In genomic region chr2:132384511-132385193, GRCm38 (mm10) we compare ENCODE assay signal across 7 mouse cellular contexts. TPM values are rescaled to one million over a fixed set of nuclear protein-coding genes. Genes with fewer than 3 reads are reported as not detected.
DNase-seq lines count a peak whose midpoint lies in the region; ATAC-seq and TF ChIP-seq lines count a peak whose summit lies in the region.

No protein-coding gene starts in this region.

- H3K36me3 ChIP-seq in lung, embryonic 15.5 days, result no peaks in the 10 kb centered on the region
- H3K36me3 ChIP-seq in embryonic facial prominence, embryonic 12.5 days, result no peaks in the 10 kb centered on the region
- H3K36me3 ChIP-seq in midbrain, embryonic 11.5 days (ENCODE audit: control insufficient read depth, insufficient read depth, low read length), result no peaks in the 10 kb centered on the region

- WGBS in lung, embryonic 15.5 days, result under 1% methylated on average over 31 of the region's 31 CpGs
- 1% methylated on average over 31 of the region's 31 CpGs for WGBS in lung, adult 2 months
- 0% methylated on average over 31 of the region's 31 CpGs for WGBS in embryonic facial prominence, embryonic 12.5 days
- WGBS in midbrain, embryonic 11.5 days, result under 1% methylated on average over 31 of the region's 31 CpGs

- peak overlapping the region; percentile 45 for H3K4me3 ChIP-seq in lung, embryonic 15.5 days
- no peak overlapping the region for H3K4me3 ChIP-seq in lung, adult 2 months (replicated peaks; ENCODE audit: extremely low read depth, low read depth, low read length)
- peak overlapping the region; percentile 57 for H3K4me3 ChIP-seq in embryonic facial prominence, embryonic 12.5 days
- H3K4me3 ChIP-seq in midbrain, embryonic 11.5 days (ENCODE audit: low read depth, low read length), result peak overlapping the region; percentile 38

- H3K4me2 ChIP-seq in lung, embryonic 15.5 days, result peak overlapping the region; percentile 97
- peak overlapping the region; percentile 97 for H3K4me2 ChIP-seq in embryonic facial prominence, embryonic 12.5 days (replicated peaks)
- H3K4me2 ChIP-seq in midbrain, embryonic 11.5 days, result peak overlapping the region; percentile 70

- no peak for DNase-seq in lung, adult 2 months
- peak; percentile 6 for DNase-seq in heart, postnatal 4 days
- DNase-seq in midbrain, embryonic 11.5 days (ENCODE audit: low spot score, missing footprints), result peak; percentile 93
- no peak for DNase-seq in gastrocnemius, postnatal 25 days
- DNase-seq in spleen, postnatal 10 days (ENCODE audit: low spot score in 2 of 2), result no peak

- H3K27ac ChIP-seq in lung, embryonic 15.5 days, result no peak overlapping the region
- H3K27ac ChIP-seq in embryonic facial prominence, embryonic 12.5 days, result no peak overlapping the region
- H3K27ac ChIP-seq in midbrain, embryonic 11.5 days (ENCODE audit: low read depth, low read length), result no peak overlapping the region

- peaks cover 13% of the 10 kb centered on the region for H3K4me1 ChIP-seq in lung, embryonic 15.5 days
- H3K4me1 ChIP-seq in lung, adult 2 months (ENCODE audit: control insufficient read depth, insufficient read depth, low read length), result no peaks in the 10 kb centered on the region
- peaks cover 3% of the 10 kb centered on the region; the same call in 1 of the 2 replicates for H3K4me1 ChIP-seq in embryonic facial prominence, embryonic 12.5 days
- H3K4me1 ChIP-seq in midbrain, embryonic 11.5 days (ENCODE audit: control insufficient read depth, insufficient read depth, low read length), result 0 out of 2 replicates have a peak, but pooled peaks cover 9% of the 10 kb centered on the region

- H3K9ac ChIP-seq in lung, embryonic 15.5 days, result peak overlapping the region; percentile 6; the same call in 1 of the 2 replicates
- H3K9ac ChIP-seq in embryonic facial prominence, embryonic 12.5 days, result peak overlapping the region; percentile 56
- peak overlapping the region; percentile 31 for H3K9ac ChIP-seq in midbrain, embryonic 11.5 days (ENCODE audit: low read length)

- TF ChIP-seq CTCF in lung, adult 2 months (IDR thresholded peaks at IDR 0.05; ENCODE audit: insufficient read depth, low read length), result no peak

- peak; percentile 49; the same call in 1 of the 2 replicates for ATAC-seq in lung, embryonic 15.5 days (ENCODE audit: borderline replicate concordance, extremely low read depth, low FRiP score, low TSS enrichment)
- ATAC-seq in embryonic facial prominence, embryonic 12.5 days (ENCODE audit: insufficient number of reproducible peaks, insufficient read depth, low FRiP score, low TSS enrichment), result peak; percentile 39; the same call in 1 of the 2 replicates
- ATAC-seq in midbrain, embryonic 11.5 days (ENCODE audit: low FRiP score), result peak; percentile 61

- peaks cover 19% of the 10 kb centered on the region for H3K27me3 ChIP-seq in lung, embryonic 15.5 days
- peaks cover 22% of the 10 kb centered on the region for H3K27me3 ChIP-seq in embryonic facial prominence, embryonic 12.5 days
- peaks cover 13% of the 10 kb centered on the region for H3K27me3 ChIP-seq in midbrain, embryonic 11.5 days (ENCODE audit: control insufficient read depth, insufficient read depth, low read length)

- H3K9me3 ChIP-seq in lung, embryonic 15.5 days, result no peaks in the 10 kb centered on the region
- H3K9me3 ChIP-seq in embryonic facial prominence, embryonic 12.5 days, result no peaks in the 10 kb centered on the region
- H3K9me3 ChIP-seq in midbrain, embryonic 11.5 days (ENCODE audit: control insufficient read depth, low read length), result no peaks in the 10 kb centered on the region

- TF ChIP-seq POLR2A in lung, adult 2 months (IDR thresholded peaks at IDR 0.05; ENCODE audit: borderline replicate concordance, extremely low read depth, low read depth, low read length), result no peak

RNA-seq across cellular contexts. Expression of gene Prokr2, which starts 0.6 kb away (rescaled TPM):
- 0.25 and 0.31 TPM in 2 replicates for polyA plus RNA-seq in lung, embryonic 15.5 days (2015; fragmentation: Nextera tagmentation; extraction: Ambion mirVana)
- polyA plus RNA-seq in lung, adult 2 months (2012; rRNA removed), result not detected in 2 replicates
- polyA plus RNA-seq in embryonic facial prominence, embryonic 12.5 days (2016; fragmentation: Nextera tagmentation; extraction: Ambion mirVana), result 3.7 TPM in 2 replicates
- total RNA-seq in heart, postnatal 4 days (2021), result under 1 TPM; 0.29 to 0.45 TPM
- polyA plus RNA-seq in midbrain, embryonic 11.5 days (2014; fragmentation: Nextera tagmentation; extraction: Ambion mirVana), result 1.1 and 1.3 TPM in 2 replicates
- total RNA-seq in gastrocnemius, postnatal 25 days (2021), result not detected

Comparison
In these comparisons a context has a peak if more than half of its experiments do, and no peak if none do; other contexts are left out.
1. H3K9ac ChIP-seq: peak in every context shown above with its lines; median percentile 56 in embryonic facial prominence, embryonic 12.5 days; 31 in midbrain, embryonic 11.5 days; 6 in lung, embryonic 15.5 days.
2. DNase-seq: peak in heart, postnatal 4 days (single experiment) and midbrain, embryonic 11.5 days (single experiment); none in lung, adult 2 months (single experiment), gastrocnemius, postnatal 25 days (single experiment) and spleen, postnatal 10 days (0 of 2).
3. Peak in every context shown above with its lines, with median percentiles within 50 percentile points of each other: ATAC-seq and H3K4me2 ChIP-seq.